Mouse (Mus musculus) thymus, postnatal 25 days (tissue): ENCODE data around the gene Rnf220.
A peak's percentile ranks its signal among the peaks of the same experiment; 100 is the strongest.

Experiments used
- DNase-seq: peaks from one replicate; pipeline ENCODE4 v3.0.0; 2022

Rnf220 gene

GRCm38 (mm10) chr4:117373324-117374077 lies 123.4 kb downstream of the Rnf220 start:
- no peak for DNase-seq

- no peak for DNase-seq
These were observed 125.0 kb downstream of the Rnf220 start for GRCm38 (mm10) chr4:117371896-117372295.

- no peak for DNase-seq
These were observed 126.5 kb downstream of the Rnf220 start for GRCm38 (mm10) chr4:117370354-117370753.

GRCm38 (mm10) chr4:117369571-117369970 lies 127.3 kb downstream of the Rnf220 start:
- no peak for DNase-seq

- no peak for DNase-seq
These were observed 129.5 kb downstream of the Rnf220 start for GRCm38 (mm10) chr4:117367365-117367764.

GRCm38 (mm10) chr4:117362085-117362484 lies 134.8 kb downstream of the Rnf220 start:
- no peak for DNase-seq

- no peak for DNase-seq
These were observed 135.3 kb downstream of the Rnf220 start for GRCm38 (mm10) chr4:117361558-117361873.

- DNase-seq: no peak
These were observed 135.9 kb downstream of the Rnf220 start for GRCm38 (mm10) chr4:117360713-117361557.

GRCm38 (mm10) chr4:117359803-117360382 lies 137.0 kb downstream of the Rnf220 start:
- DNase-seq: no peak

GRCm38 (mm10) chr4:117357917-117358316 lies 138.9 kb downstream of the Rnf220 start:
- DNase-seq: no peak

GRCm38 (mm10) chr4:117357104-117357503 lies 139.7 kb downstream of the Rnf220 start:
- DNase-seq: no peak

- peak; percentile 8 for DNase-seq
These were observed 140.6 kb downstream of the Rnf220 start for GRCm38 (mm10) chr4:117356223-117356622.

GRCm38 (mm10) chr4:117354651-117355050 lies 142.2 kb downstream of the Rnf220 start:
- DNase-seq: no peak

- DNase-seq: no peak
These were observed 143.9 kb downstream of the Rnf220 start for GRCm38 (mm10) chr4:117352957-117353356.

GRCm38 (mm10) chr4:117352071-117352470 lies 144.8 kb downstream of the Rnf220 start:
- DNase-seq: no peak

- no peak for DNase-seq
These were observed 146.6 kb downstream of the Rnf220 start for GRCm38 (mm10) chr4:117350139-117350693.

GRCm38 (mm10) chr4:117349327-117349726 lies 147.5 kb downstream of the Rnf220 start:
- no peak for DNase-seq

- DNase-seq: peak; percentile 64
These were observed 150.8 kb downstream of the Rnf220 start for GRCm38 (mm10) chr4:117346025-117346424.

GRCm38 (mm10) chr4:117343385-117343784 lies 153.5 kb downstream of the Rnf220 start:
- no peak for DNase-seq

GRCm38 (mm10) chr4:117342751-117343150 lies 154.1 kb downstream of the Rnf220 start:
- no peak for DNase-seq

GRCm38 (mm10) chr4:117341282-117341681 lies 155.6 kb downstream of the Rnf220 start:
- DNase-seq: no peak

GRCm38 (mm10) chr4:117339796-117340195 lies 157.1 kb downstream of the Rnf220 start:
- no peak for DNase-seq

- DNase-seq: no peak
These were observed 165.9 kb downstream of the Rnf220 start for GRCm38 (mm10) chr4:117330836-117331475.
